ENCODE assay signal across 16 mouse cellular contexts in genomic region chr6:58882271-58882670, GRCm38 (mm10). TPM values are rescaled to one million over a fixed set of nuclear protein-coding genes. Genes with fewer than 3 reads are reported as not detected.
A peak's percentile ranks its signal among the peaks of the same experiment; 100 is the strongest.
DNase-seq lines count a peak whose midpoint lies in the region; ATAC-seq and TF ChIP-seq lines count a peak whose summit lies in the region.
"Had no signal": no experiment of that assay in that cellular context is flagged by ENCODE, and none has a peak within 500 bp of the region (broad histone marks: within the 10 kb centered on the region; RNA-seq: fewer than 3 reads in every experiment).

No protein-coding gene starts in this region.

- H3K4me3 ChIP-seq in hindbrain, embryonic 15.5 days, result no peak overlapping the region
- no peak overlapping the region for H3K4me3 ChIP-seq in hindbrain, embryonic 11.5 days (ENCODE audit: low read depth, low read length)
- no peak overlapping the region for H3K4me3 ChIP-seq in G1E (ENCODE audit: low read depth, low read length)
- H3K4me3 ChIP-seq: embryonic facial prominence, embryonic 12.5 days; lung, embryonic 15.5 days had no signal

- DNase-seq in hindbrain, embryonic 11.5 days (ENCODE audit: low spot score), result no peak
- DNase-seq in 3T3-L1 (ENCODE audit: low read depth, low spot score) (peak; percentile 27), G1E (ENCODE audit: low spot score) (no peak)
- peak; percentile 9 for DNase-seq in c-Kit-positive CD71-negative TER-119-negative erythroid progenitor cells, embryonic 14.5 days (ENCODE audit: low read depth)
- DNase-seq in urinary bladder, postnatal 14 days (ENCODE audit: low spot score), result no peak
- DNase-seq in layer of hippocampus, postnatal 10 days (ENCODE audit: low spot score in 2 of 2), result no peak
- DNase-seq in spleen, adult 18-20 months, result no peak
- DNase-seq: adrenal gland, postnatal 25 days; cerebellum, adult 11-12 months; liver; retina, postnatal 1 day had no signal

- whole genome bisulfite sequencing in hindbrain, embryonic 15.5 days, result 73% methylated on average over 6 of the region's 6 CpGs
- WGBS in hindbrain, embryonic 11.5 days, result 83% methylated on average over 6 of the region's 6 CpGs

- no peaks in the 10 kb centered on the region for H3K4me1 ChIP-seq in hindbrain, embryonic 15.5 days (replicated peaks)
- no peaks in the 10 kb centered on the region for H3K4me1 ChIP-seq in hindbrain, embryonic 11.5 days (replicated peaks; ENCODE audit: control insufficient read depth, insufficient read depth, low read length)
- H3K4me1 ChIP-seq in G1E (ENCODE audit: insufficient read depth, low read depth, low read length), result no peaks in the 10 kb centered on the region; the same call in 1 of the 2 replicates
- H3K4me1 ChIP-seq: embryonic facial prominence, embryonic 12.5 days; lung, embryonic 15.5 days had no signal

- no peak for TF ChIP-seq CTCF in G1E (IDR thresholded peaks at IDR 0.05; ENCODE audit: low read depth, low read length)

- peaks cover 12% of the 10 kb centered on the region for H3K36me3 ChIP-seq in hindbrain, embryonic 15.5 days
- H3K36me3 ChIP-seq in hindbrain, embryonic 11.5 days (ENCODE audit: control insufficient read depth, insufficient read depth, low read length), result no peaks in the 10 kb centered on the region
- H3K36me3 ChIP-seq in G1E (replicated peaks), result no peaks in the 10 kb centered on the region
- H3K36me3 ChIP-seq: embryonic facial prominence, embryonic 12.5 days; lung, embryonic 15.5 days had no signal

- 0 out of 2 replicates have a peak overlapping the region, but pooled peaks have one; percentile 45 for H3K27ac ChIP-seq in hindbrain, embryonic 15.5 days (replicated peaks)
- no peak overlapping the region for H3K27ac ChIP-seq in hindbrain, embryonic 11.5 days (ENCODE audit: low read depth, low read length)
- H3K27ac ChIP-seq: embryonic facial prominence, embryonic 12.5 days; lung, embryonic 15.5 days had no signal

- ATAC-seq in hindbrain, embryonic 15.5 days (ENCODE audit: low FRiP score, low read depth), result no peak
- no peak for ATAC-seq in hindbrain, embryonic 11.5 days (ENCODE audit: low FRiP score)
- ATAC-seq in G1E (ENCODE audit: extremely low read depth, insufficient number of reproducible peaks, low FRiP score, poor library complexity, severe bottlenecking), result peak; percentile 60; the same call in 1 of the 2 replicates
- ATAC-seq: CD4-positive, CD25-positive, alpha-beta regulatory T cell, adult 4 months had no signal

- H3K27me3 ChIP-seq in hindbrain, embryonic 15.5 days, result no peaks in the 10 kb centered on the region
- no peaks in the 10 kb centered on the region for H3K27me3 ChIP-seq in hindbrain, embryonic 11.5 days (ENCODE audit: control insufficient read depth, insufficient read depth, low read length)
- H3K27me3 ChIP-seq in G1E (ENCODE audit: insufficient read depth, low read length), result peaks cover 5% of the 10 kb centered on the region; the same call in 1 of the 2 replicates
- H3K27me3 ChIP-seq: embryonic facial prominence, embryonic 12.5 days; lung, embryonic 15.5 days had no signal

- H3K9me3 ChIP-seq in hindbrain, embryonic 15.5 days, result no peaks in the 10 kb centered on the region
- H3K9me3 ChIP-seq in hindbrain, embryonic 11.5 days (ENCODE audit: control insufficient read depth, low read length), result no peaks in the 10 kb centered on the region
- H3K9me3 ChIP-seq in G1E (replicated peaks), result no peaks in the 10 kb centered on the region
- H3K9me3 ChIP-seq: embryonic facial prominence, embryonic 12.5 days; lung, embryonic 15.5 days had no signal

- no peak overlapping the region for H3K9ac ChIP-seq in hindbrain, embryonic 15.5 days
- H3K9ac ChIP-seq in hindbrain, embryonic 11.5 days (ENCODE audit: low read depth, low read length), result no peak overlapping the region
- H3K9ac ChIP-seq: embryonic facial prominence, embryonic 12.5 days; lung, embryonic 15.5 days had no signal

- H3K4me2 ChIP-seq in hindbrain, embryonic 15.5 days, result no peak overlapping the region
- H3K4me2 ChIP-seq in hindbrain, embryonic 11.5 days (replicated peaks; ENCODE audit: low read depth, low read length), result no peak overlapping the region
- H3K4me2 ChIP-seq: embryonic facial prominence, embryonic 12.5 days; lung, embryonic 15.5 days had no signal

RNA-seq across cellular contexts. Expression of gene Nap1l5, which starts 24.6 kb away (rescaled TPM):
- polyA plus RNA-seq in hindbrain, embryonic 15.5 days (2015; fragmentation: Nextera tagmentation; extraction: Ambion mirVana), result 343 and 371 TPM in 2 replicates
- 36.5 and 43.1 TPM in 2 replicates for polyA plus RNA-seq in hindbrain, embryonic 11.5 days (2014; fragmentation: Nextera tagmentation; extraction: Ambion mirVana)
- total RNA-seq in G1E (2014; fragmentation: Nextera tagmentation) (not detected in 2 replicates), G1E (2017) (not detected in 2 replicates)
- polyA plus RNA-seq in G1E (2012), result not detected in 2 replicates
- 100 to 1,000 TPM; 186 to 199 TPM for total RNA-seq in layer of hippocampus, postnatal 10 days (2021)
- total RNA-seq: monocyte, adult 5-6 weeks had no signal
- polyA plus RNA-seq: CD4-positive, CD25-positive, alpha-beta regulatory T cell, adult 4 months had no signal

RNA-seq across cellular contexts. Expression of gene Herc3, which starts 51.0 kb away (rescaled TPM):
- 36.5 and 37.5 TPM in 2 replicates for polyA plus RNA-seq in hindbrain, embryonic 15.5 days (2015; fragmentation: Nextera tagmentation; extraction: Ambion mirVana)
- 5.6 and 9.7 TPM in 2 replicates for polyA plus RNA-seq in hindbrain, embryonic 11.5 days (2014; fragmentation: Nextera tagmentation; extraction: Ambion mirVana)
- total RNA-seq in G1E (2014; fragmentation: Nextera tagmentation), result 0.53 and 0.68 TPM in 2 replicates
- total RNA-seq in G1E (2017), result 4.0 and 5.8 TPM in 2 replicates
- polyA plus RNA-seq in G1E (2012), result 0.26 and 0.35 TPM in 2 replicates
- 100 to 1,000 TPM; 226 to 239 TPM for total RNA-seq in layer of hippocampus, postnatal 10 days (2021)

Comparison
In these comparisons a context has a peak if more than half of its experiments do, and no peak if none do; other contexts are left out.
1. DNase-seq: peak in 3T3-L1 (single experiment) and c-Kit-positive CD71-negative TER-119-negative erythroid progenitor cells, embryonic 14.5 days (single experiment); none in hindbrain, embryonic 11.5 days (single experiment), G1E (single experiment), urinary bladder, postnatal 14 days (single experiment), layer of hippocampus, postnatal 10 days (0 of 2) and spleen, adult 18-20 months (0 of 2).
2. RNA of gene Nap1l5, which starts 24.6 kb away (polyA plus RNA-seq): 343 to 371 TPM in hindbrain, embryonic 15.5 days and 36.5 to 43.1 TPM in hindbrain, embryonic 11.5 days; not detected in G1E; every median in the first group is over 10 times any median in the second.